Mouse (Mus musculus) CH12F3 (cell line): ENCODE data around the gene Clrn2.

Source experiments
- in situ Hi-C: fragments of 300-500 bp; cut with MboI; formaldehyde crosslinking; loops from 2 replicates; pipeline ENCODE4 v1.14.3; 2020; ENCODE audit warnings: low sequenced_read_pairs

The Clrn2 gene

GRCm38 (mm10) chr5:45449831-45450716 lies 3.5 kb upstream of the Clrn2 start, which contains the start of gene Qdpr:
Gene Qdpr (minus strand): TSS chr5:45450236.
- in situ Hi-C loops: no loop called here

- in situ Hi-C loops: no loop called here
Observed at GRCm38 (mm10) chr5:45454456-45454855, 905 bp downstream of the Clrn2 start.

GRCm38 (mm10) chr5:45472880-45473450 lies 19.4 kb downstream of the Clrn2 start:
- in situ Hi-C loops: loop anchor here (10.0 kb wide), 2 partner anchors 192 to 872 kb away; partner anchors contain the start of gene Ncapg

- in situ Hi-C loops: loop anchor here (10.0 kb wide), 2 partner anchors 191 to 871 kb away; partner anchors contain the start of gene Ncapg
Observed at GRCm38 (mm10) chr5:45473521-45473920, 20.0 kb downstream of the Clrn2 start.

GRCm38 (mm10) chr5:45474215-45474614 lies 20.7 kb downstream of the Clrn2 start:
- in situ Hi-C loops: loop anchor here (10.0 kb wide), 2 partner anchors 191 to 871 kb away; partner anchors contain the start of gene Ncapg

GRCm38 (mm10) chr5:45474758-45475157 lies 21.2 kb downstream of the Clrn2 start:
- in situ Hi-C loops: loop anchor here (10.0 kb wide), 2 partner anchors 190 to 870 kb away; partner anchors contain the start of gene Ncapg

GRCm38 (mm10) chr5:45475771-45476170 lies 22.2 kb downstream of the Clrn2 start:
- in situ Hi-C loops: loop anchor here (10.0 kb wide), 2 partner anchors 189 to 869 kb away; partner anchors contain the start of gene Ncapg

GRCm38 (mm10) chr5:45476288-45476687 lies 22.7 kb downstream of the Clrn2 start:
- in situ Hi-C loops: loop anchor here (10.0 kb wide), 2 partner anchors 189 to 869 kb away; partner anchors contain the start of gene Ncapg

- in situ Hi-C loops: loop anchor here (10.0 kb wide), 2 partner anchors 187 to 867 kb away; partner anchors contain the start of gene Ncapg
Observed at GRCm38 (mm10) chr5:45477601-45478000, 24.1 kb downstream of the Clrn2 start.

GRCm38 (mm10) chr5:45480066-45480465 lies 26.5 kb downstream of the Clrn2 start:
- in situ Hi-C loops: no loop called here

- in situ Hi-C loops: no loop called here
Observed at GRCm38 (mm10) chr5:45481125-45481524, 27.6 kb downstream of the Clrn2 start.

GRCm38 (mm10) chr5:45482607-45483006 lies 29.1 kb downstream of the Clrn2 start:
- in situ Hi-C loops: no loop called here

GRCm38 (mm10) chr5:45483654-45484053 lies 30.1 kb downstream of the Clrn2 start:
- in situ Hi-C loops: no loop called here

- in situ Hi-C loops: no loop called here
Observed at GRCm38 (mm10) chr5:45491776-45492175, 38.2 kb downstream of the Clrn2 start.

GRCm38 (mm10) chr5:45493191-45494092 lies 39.9 kb downstream of the Clrn2 start, which contains the start of gene Lap3:
Gene Lap3 (plus strand): TSS chr5:45493374.
- in situ Hi-C loops: no loop called here

GRCm38 (mm10) chr5:45494093-45494755 lies 40.7 kb downstream of the Clrn2 start:
- in situ Hi-C loops: no loop called here

- in situ Hi-C loops: no loop called here
Observed at GRCm38 (mm10) chr5:45495429-45495975, 42.0 kb downstream of the Clrn2 start.

- in situ Hi-C loops: no loop called here
Observed at GRCm38 (mm10) chr5:45496042-45496441, 42.5 kb downstream of the Clrn2 start.

GRCm38 (mm10) chr5:45496479-45496878 lies 42.9 kb downstream of the Clrn2 start:
- in situ Hi-C loops: no loop called here
